Mouse (Mus musculus) cortical plate, adult 2 months (tissue): ENCODE data around the gene Irf8. TPM values are rescaled to one million over a fixed set of nuclear protein-coding genes. Genes with fewer than 3 reads are reported as not detected.
"Not testable (repeated sequence)": the region's sequence is repeated elsewhere in the genome, so short reads cannot be mapped to it uniquely, and the experiment has no call there.

Experiments used
- H3K27ac ChIP-seq: fragments of 200-500 bp; 2 replicates; pipeline ENCODE4 v1.5.1; 2012; ENCODE audit warnings: low read length, control low read depth, inconsistent platforms; ENCODE audit not compliant: insufficient read depth
- H3K4me1 ChIP-seq: fragments of 200-500 bp; 2 replicates; pipeline ENCODE4 v1.6.1; 2011; ENCODE audit warnings: low read length; ENCODE audit not compliant: control insufficient read depth, insufficient read depth
- H3K4me3 ChIP-seq: fragments of 200-500 bp; 2 replicates; pipeline ENCODE4 v1.5.1; 2011; ENCODE audit warnings: mild to moderate bottlenecking, low read length, control low read depth; ENCODE audit not compliant: insufficient read depth
- CTCF ChIP-seq: fragments of 200-500 bp; IDR thresholded peaks from 2 replicates; pipeline ENCODE4 v1.5.1; 2011; ENCODE audit warnings: mild to moderate bottlenecking, control low read depth, low read length; ENCODE audit not compliant: insufficient read depth; ENCODE audit errors: extremely low read depth
- POLR2A ChIP-seq: fragments of 200-500 bp; IDR thresholded peaks from 2 replicates; pipeline ENCODE4 v1.6.1; 2011; ENCODE audit warnings: mild to moderate bottlenecking, low read length, control low read depth; ENCODE audit not compliant: insufficient read depth; ENCODE audit errors: extremely low read depth
- polyA plus RNA-seq: library from polyadenylated mRNA; depleted of rRNA; stranded (reverse); fragments of >200 nt; gene quantifications from 2 replicates; pipeline ENCODE4 v1.2.3, GENCODE M21; 2012; rRNA removed

Gene Irf8
- polyA plus RNA-seq, 1 experiment: 4.8 TPM

GRCm38 (mm10) chr8:120795944-120796635, 59.9 kb downstream of the Irf8 start:
- no peak for TF ChIP-seq POLR2A
- TF ChIP-seq CTCF: peak; percentile 86
- no peak overlapping the region for H3K27ac ChIP-seq
- no peaks in the 10 kb centered on the region for H3K4me1 ChIP-seq
- no peak overlapping the region for H3K4me3 ChIP-seq

GRCm38 (mm10) chr8:120797019-120797727, 61.0 kb downstream of the Irf8 start:
- no peak overlapping the region for H3K27ac ChIP-seq
- TF ChIP-seq CTCF (no peak), POLR2A (no peak)
- no peaks in the 10 kb centered on the region for H3K4me1 ChIP-seq

GRCm38 (mm10) chr8:120800308-120800865, 64.2 kb downstream of the Irf8 start:
- H3K4me1 ChIP-seq: no peaks in the 10 kb centered on the region
- H3K4me3 ChIP-seq: no peak overlapping the region
- no peak overlapping the region for H3K27ac ChIP-seq
- no peak for TF ChIP-seq POLR2A
- TF ChIP-seq CTCF: peak; percentile 81

More at GRCm38 (mm10) chr8:120797019-120797727, 61.0 kb downstream of the Irf8 start:
- no peak overlapping the region for H3K4me3 ChIP-seq

- not testable (repeated sequence) for H3K4me1 ChIP-seq, H3K27ac ChIP-seq, H3K4me3 ChIP-seq
Observed at GRCm38 (mm10) chr8:120803661-120804375, 67.7 kb downstream of the Irf8 start.

GRCm38 (mm10) chr8:120804741-120805140, 68.6 kb downstream of the Irf8 start:
- Histone ChIP-seq H3K27ac (no peak overlapping the region), H3K4me3 (no peak overlapping the region), H3K4me1 (no peaks in the 10 kb centered on the region)
- TF ChIP-seq POLR2A: no peak
- TF ChIP-seq CTCF: no peak

Other genes with a start within 250 kb of the Irf8 start
- 2.2 and 2.4 TPM in 2 replicates for gene Gins2, start 147.1 kb upstream of the Irf8 start, polyA plus RNA-seq
- 10.8 and 11.0 TPM in 2 replicates for gene 1190005I06Rik, start 88.7 kb upstream of the Irf8 start, polyA plus RNA-seq
- gene Gm27021, start 68.3 kb upstream of the Irf8 start, polyA plus RNA-seq: 1.5 and 1.9 TPM in 2 replicates
- 2,189 and 2,300 TPM in 2 replicates for gene Cox4i1, start 68.1 kb upstream of the Irf8 start, polyA plus RNA-seq
- 51.2 and 52.1 TPM in 2 replicates for gene Emc8, start 67.8 kb upstream of the Irf8 start, polyA plus RNA-seq